Mouse (Mus musculus) mature B cell (primary cell): ENCODE measurements around the gene Hoxd8.

Experiments
- in situ Hi-C: fragments of 300-500 bp; cut with MboI; formaldehyde crosslinking; loops from 2 replicates; pipeline ENCODE4 v1.14.3; 2019

Gene Hoxd8

GRCm38 (mm10) chr2:74704393-74704998 lies at the start of gene Hoxd8:
TSS of gene Hoxd8 (plus strand) at chr2:74704615.
- in situ Hi-C loops = loop anchor here (25.0 kb wide), 1 partner anchor 883 kb away; no protein-coding TSS in a partner anchor

GRCm38 (mm10) chr2:74654743-74655419 lies 49.5 kb upstream of the Hoxd8 start:
- in situ Hi-C loops = loop anchor here (25.0 kb wide), 1 partner anchor 1093 kb away; no protein-coding TSS in a partner anchor

GRCm38 (mm10) chr2:74655420-74655781 lies 49.0 kb upstream of the Hoxd8 start:
- in situ Hi-C loops = loop anchor here (25.0 kb wide), 1 partner anchor 1093 kb away; no protein-coding TSS in a partner anchor

DNA sequence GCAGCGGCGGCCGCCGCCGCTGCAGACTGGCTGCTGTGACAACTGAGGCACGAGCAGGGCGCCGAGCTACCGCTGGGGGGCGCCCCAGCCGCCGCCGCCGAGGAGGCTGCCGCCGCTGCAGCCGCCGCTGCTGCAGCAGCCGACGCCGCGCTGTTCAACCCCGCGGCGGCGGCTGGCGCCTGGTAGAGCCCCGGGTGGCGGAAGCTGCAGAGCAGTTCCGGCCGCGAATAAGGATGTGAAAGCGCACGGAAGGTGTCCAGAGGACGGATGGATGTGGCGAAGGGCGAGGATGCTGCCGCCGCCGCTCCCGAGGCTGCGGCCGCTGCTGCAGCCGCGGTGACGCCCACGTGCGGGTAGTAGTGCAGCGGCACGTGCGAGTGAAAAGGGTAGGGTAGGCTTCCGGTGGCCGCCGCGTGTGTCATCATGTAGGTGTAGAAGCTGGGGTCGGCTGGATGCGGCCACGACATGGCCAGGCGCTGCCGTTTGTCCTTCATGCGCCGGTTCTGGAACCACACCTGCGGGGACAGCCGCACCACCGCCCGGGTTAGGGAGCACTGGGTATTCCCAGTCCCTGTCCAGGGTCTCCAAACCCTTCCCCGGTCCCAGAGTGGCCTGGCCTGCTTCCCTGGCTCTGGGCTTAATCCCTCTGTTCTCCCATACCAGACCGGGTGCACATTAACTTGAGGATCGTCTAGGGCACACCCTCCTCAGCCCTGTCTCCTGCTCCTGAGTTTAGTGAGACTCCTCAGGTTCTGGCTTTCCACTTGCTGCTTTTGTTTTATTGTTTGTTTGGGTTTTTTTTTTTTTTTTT lies 48.4 kb upstream of the Hoxd8 start:
- in situ Hi-C loops = loop anchor here (25.0 kb wide), 1 partner anchor 1094 kb away; no protein-coding TSS in a partner anchor

- in situ Hi-C loops = loop anchor here (25.0 kb wide), 1 partner anchor 1094 kb away; no protein-coding TSS in a partner anchor
Observed at GRCm38 (mm10) chr2:74656632-74657021, 47.8 kb upstream of the Hoxd8 start.

GRCm38 (mm10) chr2:74657251-74658023 lies 47.0 kb upstream of the Hoxd8 start:
- in situ Hi-C loops = loop anchor here (25.0 kb wide), 1 partner anchor 1095 kb away; no protein-coding TSS in a partner anchor

DNA sequence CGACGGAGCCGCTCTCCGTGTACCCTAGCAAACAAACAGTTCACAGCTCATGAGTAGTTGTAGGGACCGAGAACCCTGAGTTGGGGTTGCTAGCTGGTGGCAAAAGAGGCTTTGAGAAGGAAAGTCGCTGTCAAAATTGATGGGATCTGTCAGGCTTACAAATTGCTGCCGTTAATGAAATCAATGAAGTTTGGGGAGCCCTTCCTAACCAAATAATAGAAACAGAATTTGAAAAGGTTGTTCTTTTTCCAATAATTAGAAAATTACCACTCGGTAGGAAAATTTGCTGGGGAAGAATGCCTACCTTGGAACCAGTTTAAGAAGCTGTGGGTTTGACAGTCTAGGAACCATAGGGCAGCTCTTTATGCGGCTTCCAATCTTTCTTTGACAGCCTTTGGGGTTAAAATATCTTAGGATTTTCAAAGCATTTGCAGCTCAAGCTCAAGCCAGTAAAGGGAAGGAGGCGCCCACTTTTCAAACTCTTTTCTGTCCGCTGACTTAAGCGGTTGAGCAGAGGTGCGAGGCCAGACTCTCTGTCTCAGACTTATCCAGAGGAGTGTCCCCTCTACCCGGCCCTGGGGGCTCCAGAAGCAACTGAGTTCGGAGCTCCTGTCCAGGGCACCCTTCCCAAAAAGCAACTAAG lies 46.3 kb upstream of the Hoxd8 start:
- in situ Hi-C loops = loop anchor here (25.0 kb wide), 1 partner anchor 1096 kb away; no protein-coding TSS in a partner anchor

GRCm38 (mm10) chr2:74658667-74659371 lies 45.6 kb upstream of the Hoxd8 start:
- in situ Hi-C loops = loop anchor here (25.0 kb wide), 1 partner anchor 1097 kb away; no protein-coding TSS in a partner anchor

- in situ Hi-C loops = loop anchor here (25.0 kb wide), 1 partner anchor 1097 kb away; no protein-coding TSS in a partner anchor
Observed at GRCm38 (mm10) chr2:74659507-74660005, 44.9 kb upstream of the Hoxd8 start, which contains the start of gene Evx2. TSS of gene Evx2 (minus strand) at chr2:74659557.

- in situ Hi-C loops = loop anchor here (25.0 kb wide), 1 partner anchor 1098 kb away; no protein-coding TSS in a partner anchor
Observed at GRCm38 (mm10) chr2:74660421-74661375, 43.7 kb upstream of the Hoxd8 start.

GRCm38 (mm10) chr2:74661685-74662084 lies 42.7 kb upstream of the Hoxd8 start:
- in situ Hi-C loops = loop anchor here (25.0 kb wide), 1 partner anchor 1099 kb away; no protein-coding TSS in a partner anchor

- in situ Hi-C loops = loop anchor here (25.0 kb wide), 1 partner anchor 1101 kb away; no protein-coding TSS in a partner anchor
Observed at GRCm38 (mm10) chr2:74663291-74663925, 41.0 kb upstream of the Hoxd8 start.

- in situ Hi-C loops = loop anchor here (25.0 kb wide), 1 partner anchor 1104 kb away; no protein-coding TSS in a partner anchor
Observed at GRCm38 (mm10) chr2:74666411-74666810, 38.0 kb upstream of the Hoxd8 start.

DNA sequence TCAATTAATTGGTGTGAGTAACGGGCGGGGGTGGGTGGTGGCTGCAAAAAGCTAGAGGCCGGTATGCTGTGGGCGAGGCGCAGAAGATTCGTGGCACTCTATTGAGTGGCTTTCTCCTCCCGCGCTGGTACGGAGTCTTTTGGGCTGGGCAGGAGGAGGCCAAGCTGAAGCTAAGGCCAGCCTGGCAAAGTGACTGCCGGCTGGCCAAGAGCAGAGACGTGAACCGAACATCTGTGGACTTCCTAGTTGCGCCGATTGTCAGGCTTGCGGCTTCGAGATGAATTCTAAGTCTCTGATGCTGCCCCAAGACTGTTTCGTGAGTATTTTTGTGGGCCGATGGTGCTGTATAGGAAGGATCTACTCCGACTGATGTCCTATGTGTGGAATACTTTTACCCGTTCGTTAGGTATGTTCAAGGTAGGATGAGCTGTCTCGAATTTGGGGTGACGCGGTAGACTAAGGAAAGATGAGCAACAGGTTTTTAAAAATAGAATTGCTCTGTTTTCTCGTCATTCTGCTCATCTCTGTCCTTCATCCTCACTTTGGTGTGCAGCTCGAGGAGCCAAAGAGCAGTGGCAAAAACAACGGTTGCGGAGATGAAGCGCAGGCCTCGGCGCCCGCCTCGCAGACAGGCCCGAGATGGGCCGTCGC lies 37.1 kb upstream of the Hoxd8 start:
- in situ Hi-C loops = loop anchor here (25.0 kb wide), 1 partner anchor 1105 kb away; no protein-coding TSS in a partner anchor

DNA sequence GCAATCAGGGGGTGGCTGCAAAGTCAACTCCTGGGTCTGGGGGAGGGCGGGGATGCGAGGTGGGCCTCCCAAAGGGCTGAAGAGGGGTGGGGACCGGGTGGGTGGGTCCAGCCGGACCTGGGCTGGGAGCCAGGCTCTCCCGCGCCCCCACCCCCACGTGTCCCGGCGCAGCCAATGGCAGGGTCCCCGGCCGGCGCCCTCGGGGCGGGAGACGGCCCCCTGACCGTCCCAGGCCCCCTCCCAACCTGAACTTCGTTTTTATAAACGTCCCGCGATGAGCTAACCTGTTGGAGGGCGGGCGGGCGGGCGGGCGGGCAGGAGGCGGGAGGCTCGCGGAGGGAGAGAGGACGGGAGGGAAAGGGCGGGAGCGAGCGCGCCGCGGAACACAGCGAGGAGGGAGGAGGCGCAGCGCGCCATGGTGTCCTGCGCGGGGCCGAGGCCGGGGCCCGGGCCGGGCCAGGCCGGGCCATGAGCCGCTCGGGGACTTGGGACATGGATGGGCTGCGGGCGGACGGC lies 36.5 kb upstream of the Hoxd8 start, which contains the start of gene Hoxd13:
TSS of gene Hoxd13 (plus strand) at position 469 of the 516 bp plus-strand sequence.
- in situ Hi-C loops = loop anchor here (25.0 kb wide), 1 partner anchor 1106 kb away; no protein-coding TSS in a partner anchor

DNA sequence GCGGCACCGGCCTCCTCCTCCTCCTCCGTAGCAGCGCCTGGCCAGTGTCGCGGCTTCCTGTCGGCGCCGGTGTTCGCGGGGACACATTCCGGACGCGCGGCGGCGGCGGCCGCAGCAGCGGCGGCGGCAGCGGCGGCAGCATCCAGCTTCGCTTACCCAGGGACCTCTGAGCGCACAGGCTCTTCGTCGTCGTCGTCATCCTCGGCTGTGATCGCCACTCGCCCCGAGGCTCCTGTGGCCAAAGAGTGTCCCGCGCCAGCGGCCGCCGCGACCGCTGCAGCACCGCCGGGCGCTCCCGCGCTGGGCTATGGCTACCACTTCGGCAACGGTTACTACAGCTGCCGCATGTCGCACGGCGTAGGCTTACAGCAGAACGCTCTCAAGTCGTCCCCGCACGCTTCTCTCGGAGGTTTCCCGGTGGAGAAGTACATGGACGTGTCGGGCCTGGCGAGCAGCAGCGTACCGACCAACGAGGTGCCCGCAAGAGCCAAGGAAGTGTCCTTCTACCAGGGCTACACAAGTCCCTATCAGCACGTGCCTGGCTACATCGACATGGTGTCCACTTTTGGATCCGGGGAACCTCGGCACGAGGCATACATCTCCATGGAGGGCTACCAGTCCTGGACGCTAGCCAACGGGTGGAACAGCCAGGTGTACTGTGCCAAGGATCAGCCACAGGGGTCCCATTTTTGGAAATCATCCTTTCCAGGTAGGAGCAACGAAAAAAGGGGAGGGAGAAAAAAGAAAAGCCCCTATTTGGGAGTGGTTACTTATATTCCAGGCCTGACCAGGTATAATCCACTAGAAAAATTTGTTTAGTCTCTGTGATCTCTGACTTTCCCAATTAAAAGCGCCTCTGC lies 35.8 kb upstream of the Hoxd8 start:
- in situ Hi-C loops = loop anchor here (25.0 kb wide), 1 partner anchor 1106 kb away; no protein-coding TSS in a partner anchor
